Mouse (Mus musculus): Measurements from ENCODE around the gene Srbd1.

Srbd1 gene

DNA sequence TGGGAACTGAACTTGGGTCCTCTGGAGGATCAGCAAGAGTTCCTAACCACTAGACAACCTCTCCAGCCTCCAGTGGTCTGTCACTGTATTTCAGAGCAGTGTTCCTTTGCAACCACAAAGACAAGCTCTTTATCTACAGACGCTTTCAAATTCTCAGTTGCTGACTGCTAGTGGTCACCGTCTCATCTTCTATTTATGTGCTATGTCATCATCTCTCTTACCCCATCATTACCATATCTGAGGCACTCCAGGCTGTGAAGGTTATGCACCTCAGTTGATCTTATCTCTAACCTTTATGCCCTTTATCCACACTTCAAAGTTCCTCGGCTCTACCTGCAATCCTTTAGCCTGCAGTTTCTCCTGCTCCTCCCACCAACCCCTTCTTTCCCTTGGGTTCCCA lies 163.1 kb downstream of the Srbd1 start:
- no peak for DNase-seq (ENCODE audit: low read depth)

GRCm38 (mm10) chr17:85978876-85979275 lies 166.1 kb downstream of the Srbd1 start:
- no peak for DNase-seq (ENCODE audit: low read depth)

DNA sequence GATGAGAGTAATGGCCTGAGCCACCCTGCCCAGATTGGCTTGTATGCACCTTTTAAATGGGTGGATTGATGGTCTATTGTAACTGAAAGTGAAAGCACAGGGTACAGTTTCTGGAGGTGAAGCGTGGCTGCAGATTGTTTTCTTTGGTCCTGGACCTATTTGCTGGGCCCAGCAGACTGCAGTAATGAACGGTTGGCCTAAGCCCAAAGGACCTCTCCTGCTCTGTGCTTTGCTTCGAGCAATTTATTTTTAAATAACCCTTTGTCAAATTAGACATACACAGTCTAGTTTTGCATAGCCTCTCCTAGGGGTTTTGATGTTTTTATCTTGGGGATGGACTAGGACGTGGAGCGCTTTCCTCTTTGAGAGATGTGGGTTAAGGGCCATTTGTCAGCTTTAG lies 169.9 kb downstream of the Srbd1 start:
- peak; percentile 50 for DNase-seq (ENCODE audit: low read depth)

DNA sequence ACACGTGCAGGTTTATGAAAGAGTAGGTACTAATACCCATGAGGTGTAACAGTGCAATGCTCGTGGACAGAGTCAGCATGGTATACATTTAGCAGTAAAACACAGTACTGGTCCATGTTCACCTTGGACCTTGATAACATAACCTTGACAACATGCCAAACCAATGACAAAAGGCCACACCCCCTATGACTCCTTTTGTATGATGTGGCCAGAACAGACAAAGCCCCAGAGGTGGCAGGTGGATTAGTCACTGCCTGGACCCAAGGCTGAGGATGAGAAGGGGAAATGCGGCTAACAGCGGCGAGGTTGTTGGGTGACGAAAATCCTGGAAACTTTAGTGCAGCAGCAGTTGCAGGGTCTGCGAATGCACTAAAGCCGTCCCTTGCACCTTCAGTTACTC lies 170.4 kb downstream of the Srbd1 start:
- no peak for DNase-seq (ENCODE audit: low read depth)

DNA sequence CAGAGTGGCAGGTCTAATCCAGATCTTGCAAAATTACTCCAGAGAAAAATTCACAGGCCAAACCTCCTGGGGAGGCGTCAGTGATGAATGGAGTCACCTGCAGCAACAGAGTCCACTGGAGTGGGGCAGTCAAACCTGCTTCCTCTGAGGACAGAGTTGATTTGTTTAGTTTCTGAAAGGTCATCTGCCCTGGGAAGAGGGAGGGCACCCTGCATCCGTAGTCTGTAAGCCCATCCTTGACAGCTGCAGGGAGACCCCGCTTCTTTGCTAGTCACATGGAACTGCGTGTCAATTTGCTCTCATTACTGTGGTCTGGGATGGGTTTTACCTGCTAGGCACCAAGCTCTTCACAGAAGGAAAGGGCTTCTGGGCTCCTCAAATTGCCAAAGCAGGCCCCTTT lies 173.9 kb downstream of the Srbd1 start:
- DNase-seq (ENCODE audit: low read depth), result no peak

DNA sequence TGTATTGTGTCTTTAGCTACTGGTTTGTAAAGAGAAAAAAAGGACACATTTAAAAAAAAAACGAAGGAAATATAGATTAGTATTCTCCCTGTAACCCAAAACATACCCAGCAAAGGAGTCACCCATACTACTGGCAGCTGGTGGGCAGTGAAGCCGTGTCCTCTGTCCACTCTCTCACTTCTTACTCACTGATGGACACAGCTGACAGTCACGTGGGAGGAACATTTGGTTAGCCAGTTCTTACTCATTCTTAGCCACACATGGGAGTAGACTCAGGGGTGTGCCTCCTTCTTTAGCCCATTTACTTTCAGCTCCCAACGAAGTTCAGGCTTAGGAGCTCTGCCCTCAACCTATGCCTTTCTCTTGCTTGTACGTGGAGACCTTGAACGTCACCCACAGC lies 183.3 kb downstream of the Srbd1 start:
- peak; percentile 39 for DNase-seq (ENCODE audit: low read depth)

DNA sequence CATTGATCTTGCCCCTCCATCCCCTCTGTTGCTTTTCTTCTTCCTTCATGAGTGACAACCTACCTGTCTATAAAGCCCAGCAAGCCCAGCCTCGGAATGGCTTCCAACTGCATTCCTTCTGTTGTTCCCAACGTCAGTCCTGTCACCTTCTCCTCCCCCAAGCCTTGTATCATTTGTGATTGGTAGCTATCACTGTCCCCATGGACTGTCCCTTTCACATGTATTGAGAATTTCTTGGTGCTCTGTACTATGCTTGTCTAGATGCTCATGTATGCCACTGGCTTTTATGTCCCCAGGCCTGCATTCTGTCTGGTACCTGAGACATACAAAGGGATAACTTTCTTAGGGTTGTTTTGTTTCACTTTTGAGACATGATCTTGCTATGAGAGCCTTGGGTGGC lies 193.2 kb downstream of the Srbd1 start:
- DNase-seq (ENCODE audit: low read depth), result no peak

DNA sequence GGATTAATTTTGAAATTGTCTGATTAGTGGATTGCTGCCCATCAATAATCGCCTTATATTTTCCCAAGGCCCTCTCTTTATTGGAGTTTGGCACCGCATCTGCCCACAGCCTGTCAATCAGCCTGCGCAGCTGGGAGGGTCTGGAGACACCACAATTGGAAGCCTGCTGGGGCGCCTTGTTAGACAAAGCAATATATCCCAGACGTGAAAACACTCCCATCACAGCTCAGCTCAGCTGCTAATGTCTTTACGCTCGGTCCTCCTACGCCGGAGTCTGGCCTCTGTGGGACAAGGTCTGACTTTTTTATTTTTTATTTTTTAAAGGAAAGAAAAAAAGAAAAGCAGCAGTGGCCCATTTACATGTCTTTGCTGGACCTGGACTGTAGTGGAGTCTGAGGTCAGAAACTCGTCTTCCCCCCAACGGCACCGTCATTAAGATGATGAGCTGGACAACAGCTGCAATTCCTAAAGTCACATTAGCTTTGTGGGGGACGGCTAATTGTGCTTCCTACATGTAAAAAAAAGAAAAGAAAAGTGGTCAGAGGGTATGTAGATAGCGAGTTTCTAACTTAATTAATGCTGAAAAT lies 195.0 kb downstream of the Srbd1 start:
- no peak for DNase-seq (ENCODE audit: low read depth)

- DNase-seq (ENCODE audit: low read depth), result no peak
Observed at GRCm38 (mm10) chr17:85948911-85949909, 195.8 kb downstream of the Srbd1 start.

DNA sequence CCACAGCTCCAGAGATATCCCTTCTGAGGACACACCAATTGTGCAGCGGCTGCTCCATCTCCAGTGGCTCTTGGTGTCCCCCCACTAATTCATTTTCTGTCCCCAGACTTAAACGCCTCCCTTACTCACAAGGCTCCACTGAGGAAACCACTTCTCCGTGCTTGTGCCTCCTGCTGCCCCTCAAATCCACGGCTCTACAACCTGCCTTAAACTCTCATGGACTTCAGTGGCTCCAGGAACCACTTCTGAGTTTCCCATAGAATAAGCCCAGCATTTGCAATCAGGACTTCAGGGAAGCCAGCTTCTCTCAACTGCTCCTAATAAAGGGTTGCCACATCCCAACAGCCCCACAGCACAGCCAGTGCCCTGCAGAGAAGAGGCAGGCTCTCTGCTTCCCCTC lies 200.2 kb downstream of the Srbd1 start:
- no peak for DNase-seq (ENCODE audit: low read depth)

DNA sequence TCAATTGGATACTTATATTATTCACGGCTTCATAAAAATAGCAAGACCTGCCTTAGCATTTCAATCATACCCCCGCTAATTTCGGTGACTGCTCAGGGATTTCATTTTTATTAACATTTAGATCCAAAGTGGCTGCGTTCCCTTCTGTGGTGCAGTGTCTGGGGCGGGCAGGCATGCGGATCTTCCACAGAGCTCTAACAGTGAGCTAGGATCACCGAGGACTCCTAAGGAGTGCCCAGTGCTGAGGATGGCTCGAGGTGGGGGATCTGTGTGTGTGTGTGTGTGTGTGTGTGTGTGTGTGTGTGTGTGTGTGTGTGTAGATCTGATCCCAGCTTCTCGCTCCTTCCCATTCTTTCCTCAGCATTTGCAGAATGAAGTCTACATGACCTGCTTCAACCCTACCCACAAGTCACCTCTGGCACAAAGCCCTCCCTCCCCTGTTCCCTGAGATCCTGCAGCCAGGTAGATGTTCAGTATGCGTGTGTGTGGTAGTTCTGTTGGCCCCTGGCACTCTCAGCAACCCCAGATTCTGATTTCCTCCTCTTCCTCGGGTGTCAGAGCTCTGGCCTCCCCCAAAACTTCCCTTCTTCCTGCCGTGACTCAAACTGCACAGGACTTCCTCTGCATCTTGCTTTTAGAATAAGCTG lies 200.9 kb downstream of the Srbd1 start:
- no peak for DNase-seq (ENCODE audit: low read depth)

GRCm38 (mm10) chr17:85943551-85943981 lies 201.4 kb downstream of the Srbd1 start:
- no peak for DNase-seq (ENCODE audit: low read depth)

GRCm38 (mm10) chr17:85943071-85943470 lies 201.9 kb downstream of the Srbd1 start:
- DNase-seq (ENCODE audit: low read depth), result no peak

DNA sequence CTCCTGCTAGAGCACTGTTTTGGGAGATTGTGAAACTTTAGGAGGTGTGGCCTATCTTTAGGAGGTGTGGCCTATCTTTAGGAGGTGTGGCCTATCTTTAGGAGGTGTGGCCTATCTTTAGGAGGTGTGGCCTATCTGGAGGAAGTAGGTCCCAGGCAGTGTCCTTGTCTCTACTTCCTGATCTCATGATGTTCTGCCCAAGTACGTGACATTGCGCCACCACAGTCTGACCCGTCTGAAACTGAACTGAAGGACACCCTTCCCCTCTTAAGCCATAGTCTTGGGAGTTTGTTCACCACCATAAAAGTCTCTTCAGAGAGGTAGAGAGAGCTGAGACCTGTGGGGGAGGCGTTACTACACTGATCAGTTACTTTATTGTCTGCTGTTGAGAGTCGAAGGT lies 202.9 kb downstream of the Srbd1 start:
- no peak for DNase-seq (ENCODE audit: low read depth)

- DNase-seq (ENCODE audit: low read depth), result peak; percentile 87
Observed at GRCm38 (mm10) chr17:85941141-85941738, 203.7 kb downstream of the Srbd1 start.

- DNase-seq (ENCODE audit: low read depth), result no peak
Observed at GRCm38 (mm10) chr17:85937131-85937530, 207.8 kb downstream of the Srbd1 start.

- no peak for DNase-seq (ENCODE audit: low read depth)
Observed at GRCm38 (mm10) chr17:85935268-85935667, 209.7 kb downstream of the Srbd1 start.

Measured in fibroblast of lung, adult 2 months (primary cell).